Mouse (Mus musculus): ENCODE measurements around the gene Hacl1. TPM values are rescaled to one million over a fixed set of nuclear protein-coding genes. Genes with fewer than 3 reads are reported as not detected.

Gene Hacl1
- polyA plus RNA-seq, 1 experiment from 2014 or later = 13.5 TPM

- no peak for ATAC-seq (ENCODE audit: low read depth)
- H3K4me3 ChIP-seq (ENCODE audit: low read depth, low read length) = no peak overlapping the region
- no peaks in the 10 kb centered on the region for H3K9me3 ChIP-seq (ENCODE audit: control insufficient read depth, low read length)
- whole genome bisulfite sequencing = 59% methylated on average over 5 of the region's 5 CpGs
- no peak overlapping the region for H3K4me2 ChIP-seq (ENCODE audit: low read depth, low read length)
- no peaks in the 10 kb centered on the region for H3K36me3 ChIP-seq (ENCODE audit: control insufficient read depth, insufficient read depth, low read length)
- no peaks in the 10 kb centered on the region for H3K27me3 ChIP-seq (ENCODE audit: control insufficient read depth, insufficient read depth, low read length)
- H3K27ac ChIP-seq (ENCODE audit: low read depth, low read length) = no peak overlapping the region
- no peaks in the 10 kb centered on the region for H3K4me1 ChIP-seq (ENCODE audit: control insufficient read depth, insufficient read depth, low read length)
- H3K9ac ChIP-seq (replicated peaks; ENCODE audit: low read depth, low read length) = no peak overlapping the region
Observed at GRCm38 (mm10) chr14:31560886-31561285, 80.2 kb downstream of the Hacl1 start.

GRCm38 (mm10) chr14:31559216-31559615, 81.9 kb downstream of the Hacl1 start:
- Histone ChIP-seq H3K27me3 (ENCODE audit: control insufficient read depth, insufficient read depth, low read length) (no peaks in the 10 kb centered on the region), H3K4me1 (ENCODE audit: control insufficient read depth, insufficient read depth, low read length) (no peaks in the 10 kb centered on the region), H3K4me3 (ENCODE audit: low read depth, low read length) (no peak overlapping the region), H3K9ac (replicated peaks; ENCODE audit: low read depth, low read length) (no peak overlapping the region), H3K27ac (ENCODE audit: low read depth, low read length) (no peak overlapping the region), H3K4me2 (ENCODE audit: low read depth, low read length) (no peak overlapping the region), H3K9me3 (ENCODE audit: control insufficient read depth, low read length) (no peaks in the 10 kb centered on the region), H3K36me3 (ENCODE audit: control insufficient read depth, insufficient read depth, low read length) (no peaks in the 10 kb centered on the region)
- WGBS = 49% methylated on average over 5 of the region's 5 CpGs
- no peak for ATAC-seq (ENCODE audit: low read depth)

GRCm38 (mm10) chr14:31557784-31558183, 83.3 kb downstream of the Hacl1 start:
- no peaks in the 10 kb centered on the region for H3K9me3 ChIP-seq (ENCODE audit: control insufficient read depth, low read length)
- H3K4me2 ChIP-seq (ENCODE audit: low read depth, low read length) = no peak overlapping the region
- no peak for ATAC-seq (ENCODE audit: low read depth)
- H3K9ac ChIP-seq (replicated peaks; ENCODE audit: low read depth, low read length) = no peak overlapping the region
- H3K27ac ChIP-seq (ENCODE audit: low read depth, low read length) = no peak overlapping the region
- H3K4me1 ChIP-seq (ENCODE audit: control insufficient read depth, insufficient read depth, low read length) = no peaks in the 10 kb centered on the region
- no peak overlapping the region for H3K4me3 ChIP-seq (ENCODE audit: low read depth, low read length)
- 70% methylated on average over 9 of the region's 9 CpGs for WGBS
- H3K36me3 ChIP-seq (ENCODE audit: control insufficient read depth, insufficient read depth, low read length) = no peaks in the 10 kb centered on the region
- no peaks in the 10 kb centered on the region for H3K27me3 ChIP-seq (ENCODE audit: control insufficient read depth, insufficient read depth, low read length)

GRCm38 (mm10) chr14:31557273-31557672, 83.8 kb downstream of the Hacl1 start:
- no peaks in the 10 kb centered on the region for H3K9me3 ChIP-seq (ENCODE audit: control insufficient read depth, low read length)
- no peak for ATAC-seq (ENCODE audit: low read depth)
- H3K27me3 ChIP-seq (ENCODE audit: control insufficient read depth, insufficient read depth, low read length) = no peaks in the 10 kb centered on the region
- no peak overlapping the region for H3K27ac ChIP-seq (ENCODE audit: low read depth, low read length)
- no peak overlapping the region for H3K4me3 ChIP-seq (ENCODE audit: low read depth, low read length)
- no peaks in the 10 kb centered on the region for H3K4me1 ChIP-seq (ENCODE audit: control insufficient read depth, insufficient read depth, low read length)
- H3K36me3 ChIP-seq (ENCODE audit: control insufficient read depth, insufficient read depth, low read length) = no peaks in the 10 kb centered on the region
- no peak overlapping the region for H3K9ac ChIP-seq (replicated peaks; ENCODE audit: low read depth, low read length)
- 88% methylated on average over 8 of the region's 8 CpGs for WGBS
- H3K4me2 ChIP-seq (ENCODE audit: low read depth, low read length) = no peak overlapping the region

GRCm38 (mm10) chr14:31556526-31557260, 84.4 kb downstream of the Hacl1 start:
- no peaks in the 10 kb centered on the region for H3K27me3 ChIP-seq (ENCODE audit: control insufficient read depth, insufficient read depth, low read length)
- no peaks in the 10 kb centered on the region for H3K36me3 ChIP-seq (ENCODE audit: control insufficient read depth, insufficient read depth, low read length)
- H3K4me2 ChIP-seq (ENCODE audit: low read depth, low read length) = no peak overlapping the region
- no peaks in the 10 kb centered on the region for H3K9me3 ChIP-seq (ENCODE audit: control insufficient read depth, low read length)
- 84% methylated on average over 9 of the region's 9 CpGs for WGBS
- H3K9ac ChIP-seq (replicated peaks; ENCODE audit: low read depth, low read length) = no peak overlapping the region
- H3K4me3 ChIP-seq (ENCODE audit: low read depth, low read length) = no peak overlapping the region
- ATAC-seq (ENCODE audit: low read depth) = no peak
- no peaks in the 10 kb centered on the region for H3K4me1 ChIP-seq (ENCODE audit: control insufficient read depth, insufficient read depth, low read length)
- H3K27ac ChIP-seq (ENCODE audit: low read depth, low read length) = no peak overlapping the region

GRCm38 (mm10) chr14:31555963-31556434, 85.1 kb downstream of the Hacl1 start:
- Histone ChIP-seq H3K4me2 (ENCODE audit: low read depth, low read length) (no peak overlapping the region), H3K27ac (ENCODE audit: low read depth, low read length) (no peak overlapping the region), H3K9ac (replicated peaks; ENCODE audit: low read depth, low read length) (no peak overlapping the region), H3K9me3 (ENCODE audit: control insufficient read depth, low read length) (no peaks in the 10 kb centered on the region), H3K36me3 (ENCODE audit: control insufficient read depth, insufficient read depth, low read length) (no peaks in the 10 kb centered on the region), H3K27me3 (ENCODE audit: control insufficient read depth, insufficient read depth, low read length) (no peaks in the 10 kb centered on the region), H3K4me3 (ENCODE audit: low read depth, low read length) (no peak overlapping the region), H3K4me1 (ENCODE audit: control insufficient read depth, insufficient read depth, low read length) (no peaks in the 10 kb centered on the region)
- no peak for ATAC-seq (ENCODE audit: low read depth)
- WGBS = 60% methylated on average over 14 of the region's 14 CpGs

- Histone ChIP-seq H3K4me2 (ENCODE audit: low read depth, low read length) (no peak overlapping the region), H3K27ac (ENCODE audit: low read depth, low read length) (no peak overlapping the region), H3K27me3 (ENCODE audit: control insufficient read depth, insufficient read depth, low read length) (no peaks in the 10 kb centered on the region), H3K4me3 (ENCODE audit: low read depth, low read length) (no peak overlapping the region), H3K9ac (replicated peaks; ENCODE audit: low read depth, low read length) (no peak overlapping the region), H3K9me3 (ENCODE audit: control insufficient read depth, low read length) (no peaks in the 10 kb centered on the region), H3K36me3 (ENCODE audit: control insufficient read depth, insufficient read depth, low read length) (no peaks in the 10 kb centered on the region), H3K4me1 (ENCODE audit: control insufficient read depth, insufficient read depth, low read length) (no peaks in the 10 kb centered on the region)
- whole genome bisulfite sequencing = 94% methylated on average over 7 of the region's 7 CpGs
- ATAC-seq (ENCODE audit: low read depth) = no peak
Observed at GRCm38 (mm10) chr14:31555021-31555420, 86.1 kb downstream of the Hacl1 start.

Other genes starting within 250 kb of the Hacl1 start
- 58.1 and 104 TPM in 2 replicates for gene Sh3bp5, start 205.2 kb downstream of the Hacl1 start, polyA plus RNA-seq (2014; fragmentation: Nextera tagmentation; extraction: Ambion mirVana)
- gene Eaf1, start 146.9 kb downstream of the Hacl1 start, polyA plus RNA-seq (2014; fragmentation: Nextera tagmentation; extraction: Ambion mirVana) = 8.9 and 12.0 TPM in 2 replicates
- 44.1 and 52.3 TPM in 2 replicates for gene Mettl6, start 146.2 kb downstream of the Hacl1 start, polyA plus RNA-seq (2014; fragmentation: Nextera tagmentation; extraction: Ambion mirVana)
- 0.12 and 0.23 TPM in 2 replicates for gene Colq, start 49.9 kb downstream of the Hacl1 start, polyA plus RNA-seq (2014; fragmentation: Nextera tagmentation; extraction: Ambion mirVana)
- gene Gm49387, start 408 bp downstream of the Hacl1 start, polyA plus RNA-seq (2014; fragmentation: Nextera tagmentation; extraction: Ambion mirVana) = not detected in 2 replicates
- 14.4 and 17.7 TPM in 2 replicates for gene Btd, start 258 bp downstream of the Hacl1 start, polyA plus RNA-seq (2014; fragmentation: Nextera tagmentation; extraction: Ambion mirVana)
- gene Ankrd28, start 189.4 kb upstream of the Hacl1 start, polyA plus RNA-seq (2014; fragmentation: Nextera tagmentation; extraction: Ambion mirVana) = 18.3 and 19.0 TPM in 2 replicates